Mouse (Mus musculus) midbrain, embryonic 16.5 days (tissue): ENCODE measurements around the gene Rgs13. TPM values are rescaled to one million over a fixed set of nuclear protein-coding genes. Genes with fewer than 3 reads are reported as not detected.

ENCODE experiments used
- ATAC-seq: fragments of 200-750 bp; cut with Nextera tagmentation; 2 replicates; pipeline ENCODE4 v1.8.0; 2017; ENCODE audit warnings: moderate TSS enrichment
- H3K27ac ChIP-seq: fragments of 300-500 bp; sonication (generic); 2 replicates; pipeline ENCODE4 v1.5.1; 2014; ENCODE audit warnings: mild to moderate bottlenecking, low read length, mixed read lengths
- H3K27me3 ChIP-seq: fragments of 300-500 bp; sonication (generic); 2 replicates; pipeline ENCODE4 v1.6.1; 2014; ENCODE audit warnings: low read depth, low read length, mixed read lengths; ENCODE audit not compliant: control insufficient read depth, insufficient read depth
- H3K36me3 ChIP-seq: fragments of 300-500 bp; sonication (generic); 2 replicates; pipeline ENCODE4 v1.6.1; 2014; ENCODE audit warnings: mild to moderate bottlenecking, low read length, moderate library complexity, mixed read lengths; ENCODE audit not compliant: control insufficient read depth, insufficient read depth
- H3K4me1 ChIP-seq: fragments of 300-500 bp; sonication (generic); 2 replicates; pipeline ENCODE4 v1.6.1; 2014; ENCODE audit warnings: mild to moderate bottlenecking, low read length, mixed read lengths; ENCODE audit not compliant: control insufficient read depth, insufficient read depth
- H3K4me2 ChIP-seq: fragments of 300-500 bp; sonication (generic); 2 replicates; pipeline ENCODE4 v1.6.1; 2014; ENCODE audit warnings: mild to moderate bottlenecking, low read length, mixed read lengths
- H3K4me3 ChIP-seq: fragments of 300-500 bp; sonication (generic); 2 replicates; pipeline ENCODE4 v1.5.1; 2014; ENCODE audit warnings: low read depth, mild to moderate bottlenecking, low read length, moderate library complexity, mixed read lengths
- H3K9ac ChIP-seq: fragments of 300-500 bp; sonication (generic); 2 replicates; pipeline ENCODE4 v1.6.1; 2014; ENCODE audit warnings: low read depth, low read length, mixed read lengths
- H3K9me3 ChIP-seq: fragments of 300-500 bp; sonication (generic); replicated peaks from 2 replicates; pipeline ENCODE4 v1.6.1; 2014; ENCODE audit warnings: mild to moderate bottlenecking, low read length, mixed read lengths; ENCODE audit not compliant: control insufficient read depth, poor library complexity, severe bottlenecking
- WGBS: fragments of 180-500 bp; shearing (Covaris S2); extraction: QIAGEN DNeasy Blood & Tissue Kit; methylation state at CpG from one replicate; pipeline ENCODE4 v1.1.7; 2014; 5-methylcytosine and 5-hydroxymethylcytosine counted together
- polyA plus RNA-seq: library from polyadenylated mRNA; unstranded; fragments of >200 nt; fragmentation: Nextera tagmentation; extraction: Ambion mirVana; gene quantifications from 2 replicates; pipeline ENCODE4 v1.2.1, GENCODE M21; 2015

The Rgs13 gene
- polyA plus RNA-seq, 1 experiment from 2014 or later = 0.79 TPM

- H3K4me3 ChIP-seq = no peak overlapping the region
- H3K27me3 ChIP-seq = no peaks in the 10 kb centered on the region
- no peaks in the 10 kb centered on the region for H3K4me1 ChIP-seq
- no peak overlapping the region for H3K9ac ChIP-seq
- H3K4me2 ChIP-seq = no peak overlapping the region
- no peak for ATAC-seq
- 93% methylated on average over 1 of the region's 1 CpGs for WGBS
- H3K27ac ChIP-seq = no peak overlapping the region
- H3K36me3 ChIP-seq = no peaks in the 10 kb centered on the region
- H3K9me3 ChIP-seq = no peaks in the 10 kb centered on the region
Measured at GRCm38 (mm10) chr1:144139847-144140246, 37.3 kb downstream of the Rgs13 start.

- Histone ChIP-seq H3K27me3 (no peaks in the 10 kb centered on the region), H3K9me3 (no peaks in the 10 kb centered on the region), H3K4me2 (no peak overlapping the region), H3K36me3 (no peaks in the 10 kb centered on the region), H3K9ac (no peak overlapping the region), H3K4me1 (no peaks in the 10 kb centered on the region), H3K4me3 (no peak overlapping the region), H3K27ac (no peak overlapping the region)
- ATAC-seq = no peak
- WGBS = 89% methylated on average over 7 of the region's 7 CpGs
Measured at GRCm38 (mm10) chr1:144127965-144128364, 49.2 kb downstream of the Rgs13 start.

GRCm38 (mm10) chr1:144120042-144120441 is 57.1 kb downstream of the Rgs13 start:
- Histone ChIP-seq H3K9ac (no peak overlapping the region), H3K4me3 (no peak overlapping the region), H3K4me2 (no peak overlapping the region), H3K27me3 (no peaks in the 10 kb centered on the region), H3K9me3 (no peaks in the 10 kb centered on the region), H3K36me3 (no peaks in the 10 kb centered on the region), H3K4me1 (no peaks in the 10 kb centered on the region), H3K27ac (no peak overlapping the region)
- ATAC-seq = no peak
- 67% methylated on average over 4 of the region's 4 CpGs for WGBS

GRCm38 (mm10) chr1:144119456-144119855 is 57.7 kb downstream of the Rgs13 start:
- no peaks in the 10 kb centered on the region for H3K27me3 ChIP-seq
- ATAC-seq = no peak
- no peaks in the 10 kb centered on the region for H3K9me3 ChIP-seq
- no peaks in the 10 kb centered on the region for H3K4me1 ChIP-seq
- 10% methylated on average over 2 of the region's 2 CpGs for WGBS
- H3K4me3 ChIP-seq = no peak overlapping the region
- H3K4me2 ChIP-seq = no peak overlapping the region
- no peak overlapping the region for H3K27ac ChIP-seq
- H3K36me3 ChIP-seq = no peaks in the 10 kb centered on the region
- no peak overlapping the region for H3K9ac ChIP-seq

GRCm38 (mm10) chr1:144115848-144116727 is 61.1 kb downstream of the Rgs13 start:
- H3K9me3 ChIP-seq = no peaks in the 10 kb centered on the region
- H3K4me2 ChIP-seq = no peak overlapping the region
- H3K4me3 ChIP-seq = no peak overlapping the region
- no peak for ATAC-seq
- no peaks in the 10 kb centered on the region for H3K4me1 ChIP-seq
- no peaks in the 10 kb centered on the region for H3K36me3 ChIP-seq
- WGBS = 91% methylated on average over 6 of the region's 6 CpGs
- H3K27me3 ChIP-seq = no peaks in the 10 kb centered on the region
- no peak overlapping the region for H3K9ac ChIP-seq
- no peak overlapping the region for H3K27ac ChIP-seq

GRCm38 (mm10) chr1:144113438-144114074 is 63.6 kb downstream of the Rgs13 start:
- Histone ChIP-seq H3K4me1 (no peaks in the 10 kb centered on the region), H3K27me3 (no peaks in the 10 kb centered on the region), H3K36me3 (no peaks in the 10 kb centered on the region), H3K9ac (no peak overlapping the region), H3K4me2 (no peak overlapping the region), H3K4me3 (no peak overlapping the region), H3K27ac (no peak overlapping the region), H3K9me3 (no peaks in the 10 kb centered on the region)
- ATAC-seq = no peak
- WGBS = 82% methylated on average over 6 of the region's 6 CpGs

- Histone ChIP-seq H3K4me2 (no peak overlapping the region), H3K27me3 (no peaks in the 10 kb centered on the region), H3K4me1 (no peaks in the 10 kb centered on the region), H3K36me3 (no peaks in the 10 kb centered on the region), H3K4me3 (no peak overlapping the region), H3K27ac (no peak overlapping the region), H3K9me3 (no peaks in the 10 kb centered on the region), H3K9ac (no peak overlapping the region)
- ATAC-seq = no peak
- WGBS = 80% methylated on average over 2 of the region's 2 CpGs
Measured at GRCm38 (mm10) chr1:144112946-144113345, 64.2 kb downstream of the Rgs13 start.

- WGBS = 95% methylated on average over 1 of the region's 1 CpGs
- Histone ChIP-seq H3K4me2 (no peak overlapping the region), H3K36me3 (no peaks in the 10 kb centered on the region), H3K9ac (no peak overlapping the region), H3K27ac (no peak overlapping the region), H3K4me1 (no peaks in the 10 kb centered on the region), H3K9me3 (no peaks in the 10 kb centered on the region), H3K27me3 (no peaks in the 10 kb centered on the region), H3K4me3 (no peak overlapping the region)
- no peak for ATAC-seq
Measured at GRCm38 (mm10) chr1:144098587-144099258, 78.4 kb downstream of the Rgs13 start.

GRCm38 (mm10) chr1:144090410-144090809 is 86.8 kb downstream of the Rgs13 start:
- Histone ChIP-seq H3K9me3 (no peaks in the 10 kb centered on the region), H3K27ac (no peak overlapping the region), H3K36me3 (no peaks in the 10 kb centered on the region), H3K4me1 (no peaks in the 10 kb centered on the region), H3K27me3 (no peaks in the 10 kb centered on the region), H3K4me2 (no peak overlapping the region), H3K9ac (no peak overlapping the region), H3K4me3 (no peak overlapping the region)
- ATAC-seq = no peak
- WGBS = 93% methylated on average over 1 of the region's 1 CpGs
